Mouse (Mus musculus) adipose tissue, adult 10 weeks (tissue): ENCODE measurements around the gene Dnajc11. TPM values are rescaled to one million over a fixed set of nuclear protein-coding genes. Genes with fewer than 3 reads are reported as not detected.

Source experiments
- polyA plus RNA-seq: library from polyadenylated mRNA; stranded (reverse); fragments of 350-450 nt; fragmentation: Illumina TruSeq; extraction: RNeasy Lipid Tissue Mini Kit (QIAGEN cat#74804); gene quantifications from one replicate; pipeline ENCODE4 v1.2.3, GENCODE M21; 2014; ENCODE audit warnings: low read depth, low replicate concordance

Dnajc11 gene
- 39.0 TPM for polyA plus RNA-seq

GRCm38 (mm10) chr4:151933505-151934214 lies at the start of gene Dnajc11:
Dnajc11 (plus strand) TSS chr4:151933691.

DNA sequence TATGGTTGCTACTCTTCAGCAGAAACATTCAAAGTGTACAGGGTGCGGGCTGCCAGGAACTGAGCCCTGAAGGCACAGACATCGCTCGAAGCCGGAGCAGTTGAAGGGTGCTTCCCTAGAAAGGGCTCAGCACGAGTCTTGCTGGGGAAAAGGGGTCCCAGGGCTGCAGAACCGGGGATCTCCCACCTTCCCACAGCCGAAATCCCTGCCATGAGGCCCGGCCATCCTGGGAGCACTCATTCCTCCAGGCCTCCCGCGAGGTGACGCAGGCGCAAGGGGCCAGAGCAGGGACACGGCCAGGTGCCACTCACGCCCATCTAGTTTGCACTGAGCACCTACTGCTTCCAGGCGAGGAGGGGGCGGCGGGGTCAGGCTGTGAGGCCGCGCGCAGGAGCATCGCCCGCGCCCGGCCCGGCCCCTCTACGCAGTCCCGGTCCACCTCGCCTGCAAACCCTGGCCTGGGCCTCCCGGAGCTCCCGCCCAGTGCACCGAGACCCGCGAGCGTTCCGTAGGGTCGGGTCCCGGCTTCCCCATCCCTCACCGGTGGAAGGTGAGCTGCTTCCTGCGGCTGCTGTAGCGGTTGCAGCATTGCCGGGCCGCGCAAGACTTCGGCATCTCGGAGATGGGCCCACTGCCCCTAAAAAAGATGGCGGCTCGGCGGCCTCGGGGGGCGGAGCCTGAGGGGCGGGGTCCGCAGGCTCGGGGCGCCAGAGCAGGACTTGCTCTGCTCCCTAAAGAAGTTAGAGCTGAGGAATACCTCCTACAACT lies 55.0 kb downstream of the Dnajc11 start, which contains the start of gene Thap3:
Gene Thap3, minus strand, starts transcription at position 656 of the 768 bp plus-strand sequence.

GRCm38 (mm10) chr4:151996173-151996950 lies 62.9 kb downstream of the Dnajc11 start, which contains the start of gene Phf13:
Phf13 (minus strand) TSS chr4:151996258.

DNA sequence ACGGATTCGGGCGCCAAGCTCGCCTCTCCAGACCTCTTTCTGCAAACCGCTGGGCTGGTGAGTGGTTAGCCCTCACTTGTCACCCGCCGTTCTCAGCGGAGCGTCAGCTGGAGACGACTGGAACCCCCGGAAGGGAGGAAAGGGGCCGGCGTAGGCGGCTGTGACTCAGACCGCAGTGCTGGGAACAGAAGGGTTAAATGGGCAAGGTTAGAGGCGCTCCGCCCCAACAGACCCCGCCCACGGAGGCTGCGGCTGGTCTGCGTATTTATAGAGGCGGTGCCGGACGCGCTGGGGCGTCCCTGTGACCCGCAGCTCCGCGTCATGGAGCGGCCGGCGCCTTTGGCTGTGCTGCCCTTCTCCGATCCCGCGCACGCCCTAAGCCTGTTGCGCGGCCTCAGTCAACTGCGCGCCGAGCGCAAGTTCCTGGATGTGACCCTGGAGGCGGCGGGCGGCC lies 75.2 kb downstream of the Dnajc11 start, which contains the start of gene Klhl21:
Gene Klhl21, plus strand, starts transcription at position 182 of the 454 bp plus-strand sequence.

DNA sequence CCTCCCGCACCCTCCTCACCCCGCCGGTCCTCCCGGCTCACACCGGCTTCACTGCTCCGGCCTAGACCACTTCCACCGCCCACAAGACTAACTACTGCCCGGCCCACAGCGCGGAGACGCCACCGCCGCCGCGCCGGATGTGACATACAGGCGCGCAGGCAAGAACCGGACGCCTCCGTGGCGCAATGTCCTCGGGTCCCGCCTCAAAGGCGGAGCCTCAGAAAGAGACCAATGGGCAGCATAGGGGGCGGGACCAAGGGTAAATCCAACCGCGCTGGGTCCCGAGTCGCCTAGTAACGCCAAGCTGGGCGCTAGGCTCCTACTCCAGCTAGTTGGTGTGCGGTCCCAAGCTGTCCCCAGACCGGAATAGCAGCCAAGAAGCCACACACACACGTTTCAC lies 94.0 kb downstream of the Dnajc11 start, which contains the start of gene Zbtb48:
Gene Zbtb48, minus strand, starts transcription at position 148 of the 400 bp plus-strand sequence.

Other genes with a start within 250 kb of the Dnajc11 start
- 33.3 TPM for gene Camta1, start 71.8 kb upstream of the Dnajc11 start, polyA plus RNA-seq
- 40.2 TPM for gene Thap3, start 55.3 kb downstream of the Dnajc11 start, polyA plus RNA-seq
- 17.1 TPM for gene Phf13, start 62.6 kb downstream of the Dnajc11 start, polyA plus RNA-seq
- gene Klhl21, start 75.1 kb downstream of the Dnajc11 start, polyA plus RNA-seq: 16.3 TPM
- 8.5 TPM for gene Zbtb48, start 94.0 kb downstream of the Dnajc11 start, polyA plus RNA-seq
- gene Tas1r1, start 104.9 kb downstream of the Dnajc11 start, polyA plus RNA-seq: 2.2 TPM
- 18.6 TPM for gene Nol9, start 105.6 kb downstream of the Dnajc11 start, polyA plus RNA-seq
- gene Plekhg5, start 138.8 kb downstream of the Dnajc11 start, polyA plus RNA-seq: 27.6 TPM
- 6.8 TPM for gene Tnfrsf25, start 182.2 kb downstream of the Dnajc11 start, polyA plus RNA-seq
- 71.0 TPM for gene Espn, start 218.7 kb downstream of the Dnajc11 start, polyA plus RNA-seq
- gene Hes2, start 225.2 kb downstream of the Dnajc11 start, polyA plus RNA-seq: 0.38 TPM
- 37.1 TPM for gene Acot7, start 244.4 kb downstream of the Dnajc11 start, polyA plus RNA-seq